Mouse (Mus musculus) limb, embryonic 10.5 days (tissue): ENCODE measurements around the gene Cep41. TPM values are rescaled to one million over a fixed set of nuclear protein-coding genes. Genes with fewer than 3 reads are reported as not detected.
A peak's percentile ranks its signal among the peaks of the same experiment; 100 is the strongest.

Experiments used
- DNase-seq: peaks from one replicate; pipeline ENCODE4 v3.0.0-alpha.2; 2017; ENCODE audit warnings: low spot score
- H3K27ac ChIP-seq: fragments of 300-500 bp; sonication (generic); 2 replicates; pipeline ENCODE4 v1.5.1; 2016; ENCODE audit warnings: mild to moderate bottlenecking
- H3K27me3 ChIP-seq: fragments of 300-500 bp; sonication (generic); 2 replicates; pipeline ENCODE4 v1.6.1; 2016; ENCODE audit warnings: low read depth, mild to moderate bottlenecking; ENCODE audit not compliant: poor library complexity, severe bottlenecking
- H3K36me3 ChIP-seq: fragments of 300-500 bp; sonication (generic); 2 replicates; pipeline ENCODE4 v1.6.1; 2016; ENCODE audit warnings: mild to moderate bottlenecking, moderate library complexity
- H3K4me1 ChIP-seq: fragments of 300-500 bp; sonication (generic); 2 replicates; pipeline ENCODE4 v1.6.1; 2016
- H3K4me3 ChIP-seq: fragments of 300-500 bp; sonication (generic); 2 replicates; pipeline ENCODE4 v1.5.1; 2016; ENCODE audit warnings: mild to moderate bottlenecking, moderate library complexity
- H3K9me3 ChIP-seq: fragments of 300-500 bp; sonication (generic); replicated peaks from 2 replicates; pipeline ENCODE4 v1.6.1; 2016; ENCODE audit warnings: mild to moderate bottlenecking
- WGBS: fragments of 180-500 bp; shearing (Covaris S2); methylation state at CpG from one replicate; pipeline ENCODE4 v1.1.7; 2016; 5-methylcytosine and 5-hydroxymethylcytosine counted together
- microRNA counts: library from miRNA; unstranded; fragments of <30 nt; microRNA quantifications from one replicate; lab custom pipeline; 2017
- microRNA-seq: library from miRNA; unstranded; fragments of <30 nt; microRNA quantifications from one replicate; pipeline ENCODE4, GENCODE M21; 2017
- polyA plus RNA-seq: library from polyadenylated mRNA; unstranded; fragments of >200 nt; fragmentation: Nextera tagmentation; extraction: Ambion mirVana; gene quantifications from 2 replicates; pipeline ENCODE4 v1.2.1, GENCODE M21; 2016

Gene Cep41
- polyA plus RNA-seq, 1 experiment from 2014 or later: 33.1 TPM

- H3K27ac ChIP-seq: peak within 1 kb of the TSS; percentile 83
- H3K27me3 ChIP-seq: no peaks in the 10 kb centered on the region
- H3K36me3 ChIP-seq: no peaks in the 10 kb centered on the region
- peaks cover 51% of the 10 kb centered on the region for H3K4me1 ChIP-seq
- no peak for DNase-seq
- no peak within 1 kb of the TSS for H3K4me3 ChIP-seq
- 96% methylated on average over 7 of the region's 7 CpGs for whole genome bisulfite sequencing
- H3K9me3 ChIP-seq: no peaks in the 10 kb centered on the region
These were observed 82.8 kb downstream of the Cep41 start, which contains the start of gene Cpa5 for GRCm38 (mm10) chr6:30610710-30611109. Gene Cpa5 (plus strand): TSS chr6:30611010.

GRCm38 (mm10) chr6:30605672-30606071 lies 87.9 kb downstream of the Cep41 start:
- H3K36me3 ChIP-seq: no peaks in the 10 kb centered on the region
- no peaks in the 10 kb centered on the region for H3K9me3 ChIP-seq
- 85% methylated on average over 5 of the region's 5 CpGs for WGBS

GRCm38 (mm10) chr6:30605111-30605510 lies 88.4 kb downstream of the Cep41 start:
- H3K9me3 ChIP-seq: no peaks in the 10 kb centered on the region
- DNase-seq: no peak

More at GRCm38 (mm10) chr6:30605672-30606071, 87.9 kb downstream of the Cep41 start:
- DNase-seq: no peak
- peaks cover 43% of the 10 kb centered on the region for H3K4me1 ChIP-seq
- H3K4me3 ChIP-seq: no peak overlapping the region
- H3K27ac ChIP-seq: peak overlapping the region; percentile 80
- no peaks in the 10 kb centered on the region for H3K27me3 ChIP-seq

GRCm38 (mm10) chr6:30604342-30604867 lies 89.1 kb downstream of the Cep41 start:
- Histone ChIP-seq H3K27ac (peak overlapping the region; percentile 80), H3K36me3 (no peaks in the 10 kb centered on the region), H3K4me3 (no peak overlapping the region), H3K27me3 (no peaks in the 10 kb centered on the region), H3K9me3 (no peaks in the 10 kb centered on the region), H3K4me1 (peaks cover 48% of the 10 kb centered on the region)
- WGBS: 28% methylated on average over 7 of the region's 7 CpGs
- DNase-seq: peak; percentile 59

More at GRCm38 (mm10) chr6:30605111-30605510, 88.4 kb downstream of the Cep41 start:
- WGBS: 87% methylated on average over 4 of the region's 4 CpGs
- Histone ChIP-seq H3K4me3 (no peak overlapping the region), H3K36me3 (no peaks in the 10 kb centered on the region), H3K27ac (peak overlapping the region; percentile 80), H3K27me3 (no peaks in the 10 kb centered on the region), H3K4me1 (peaks cover 43% of the 10 kb centered on the region)

MicroRNAs encoded within 50 kb of the gene (microRNA counts, 519-probe panel; counts per million panel counts)
- 5,907 counts per million, percentile 93 among the panel's probes with 10 or more counts for microRNA mmu-miR-335-3p (lab: Ali Mortazavi, UCI)
- microRNA mmu-miR-335-5p (lab: Ali Mortazavi, UCI): 8,536 counts per million, percentile 99 among the panel's probes with 10 or more counts

Small RNA genes within 50 kb of the gene (microRNA-seq; reads per million reads assigned to microRNA genes)
- gene Mir335: 174,268 reads per million, percentile 100 among the genes with 10 or more reads in this experiment

Other genes starting within 250 kb of the Cep41 start
- gene Tmem209, start 184.0 kb downstream of the Cep41 start, polyA plus RNA-seq: 45.7 and 51.6 TPM in 2 replicates
- gene Ssmem1, start 183.9 kb downstream of the Cep41 start, polyA plus RNA-seq: 0.38 and 0.59 TPM in 2 replicates
- 109 and 110 TPM in 2 replicates for gene Cpa2, start 152.2 kb downstream of the Cep41 start, polyA plus RNA-seq
- gene Cpa4, start 125.4 kb downstream of the Cep41 start, polyA plus RNA-seq: 1.1 and 1.4 TPM in 2 replicates
- gene Cpa5, start 82.7 kb downstream of the Cep41 start, polyA plus RNA-seq: 0.23 and 0.35 TPM in 2 replicates
- 0.38 TPM in 2 replicates for gene Cpa1, start 54.5 kb downstream of the Cep41 start, polyA plus RNA-seq
- 3,140 and 3,810 TPM in 2 replicates for gene Mest, start 29.8 kb upstream of the Cep41 start, polyA plus RNA-seq
- gene Copg2, start 203.0 kb upstream of the Cep41 start, polyA plus RNA-seq: 20.6 and 25.8 TPM in 2 replicates
- gene Tsga13, start 221.8 kb upstream of the Cep41 start, polyA plus RNA-seq: not detected in 2 replicates